Comparison of ENCODE assay signal across 8 mouse cellular contexts in genomic region chr6:140481701-140482460, GRCm38 (mm10). TPM values are rescaled to one million over a fixed set of nuclear protein-coding genes. Genes with fewer than 3 reads are reported as not detected.
DNase-seq lines count a peak whose midpoint lies in the region; ATAC-seq lines count a peak whose summit lies in the region.

No protein-coding gene starts in this region.

- H3K4me2 ChIP-seq in neural tube, embryonic 15.5 days, result no peak overlapping the region

- DNase-seq in neural tube, embryonic 10.5 days (ENCODE audit: extremely low spot score, low spot score), result no peak
- DNase-seq in cerebellum, adult 11 months, result peak; percentile 82
- peak; percentile 83 for DNase-seq in heart, embryonic 10.5 days (ENCODE audit: low spot score)
- DNase-seq in lung, adult 18-20 months, result peak; percentile 57 to 67
- peak; percentile 80 for DNase-seq in testis, postnatal 10 days (ENCODE audit: low spot score)
- DNase-seq in thymus, postnatal 14 days, result no peak
- no peak for DNase-seq in spleen, postnatal 4 days (ENCODE audit: low spot score in 2 of 2)

- H3K9ac ChIP-seq in neural tube, embryonic 15.5 days (replicated peaks), result no peak overlapping the region

- peaks cover 41% of the 10 kb centered on the region for H3K4me1 ChIP-seq in neural tube, embryonic 15.5 days
- H3K4me1 ChIP-seq in heart, embryonic 10.5 days, result peaks cover 32% of the 10 kb centered on the region

- no peaks in the 10 kb centered on the region for H3K9me3 ChIP-seq in neural tube, embryonic 15.5 days (replicated peaks)
- no peaks in the 10 kb centered on the region for H3K9me3 ChIP-seq in heart, embryonic 10.5 days

- H3K36me3 ChIP-seq in neural tube, embryonic 15.5 days, result no peaks in the 10 kb centered on the region
- H3K36me3 ChIP-seq in heart, embryonic 10.5 days, result no peaks in the 10 kb centered on the region

- no peak overlapping the region for H3K4me3 ChIP-seq in neural tube, embryonic 15.5 days (replicated peaks)
- H3K4me3 ChIP-seq in heart, embryonic 10.5 days, result no peak overlapping the region

- 59% methylated on average over 7 of the region's 7 CpGs for WGBS in neural tube, embryonic 15.5 days
- WGBS in heart, embryonic 10.5 days, result 41% methylated on average over 7 of the region's 7 CpGs

- ATAC-seq in neural tube, embryonic 15.5 days (ENCODE audit: low FRiP score), result no peak

- H3K27ac ChIP-seq in neural tube, embryonic 15.5 days (replicated peaks), result 0 out of 2 replicates have a peak overlapping the region, but pooled peaks have one; percentile 18
- no peak overlapping the region for H3K27ac ChIP-seq in heart, embryonic 10.5 days

- H3K27me3 ChIP-seq in neural tube, embryonic 15.5 days (replicated peaks), result no peaks in the 10 kb centered on the region
- H3K27me3 ChIP-seq in heart, embryonic 10.5 days (ENCODE audit: insufficient read depth, poor library complexity, severe bottlenecking), result no peaks in the 10 kb centered on the region

RNA-seq across cellular contexts. Expression of gene Plekha5, which starts 58.0 kb away (rescaled TPM):
- polyA plus RNA-seq in neural tube, embryonic 15.5 days (2015; fragmentation: Nextera tagmentation; extraction: Ambion mirVana), result 33.9 and 40.9 TPM in 2 replicates
- 18.6 and 33.8 TPM in 2 replicates for polyA plus RNA-seq in heart, embryonic 10.5 days (2016; fragmentation: Nextera tagmentation; extraction: Ambion mirVana)

Comparison
In these comparisons a context has a peak if more than half of its experiments do, and no peak if none do; other contexts are left out.
1. DNase-seq: peak in cerebellum, adult 11 months (single experiment), heart, embryonic 10.5 days (single experiment), lung, adult 18-20 months (2 of 2) and testis, postnatal 10 days (single experiment); none in neural tube, embryonic 10.5 days (single experiment), thymus, postnatal 14 days (single experiment) and spleen, postnatal 4 days (0 of 2).